Mouse (Mus musculus): ENCODE data around the gene Sac3d1.

- TF ChIP-seq CTCF (IDR thresholded peaks at IDR 0.05; ENCODE audit: extremely low read depth, insufficient read length, insufficient replicate concordance, low read depth, low read length) = no peak
- no peak for TF ChIP-seq POLR2A (IDR thresholded peaks at IDR 0.05; ENCODE audit: low read depth, low read length)
Measured at GRCm38 (mm10) chr19:6079983-6080480, 38.4 kb downstream of the Sac3d1 start, which contains the start of gene Tmem262.

Measured in small intestine, adult 2 months (tissue).